Mouse (Mus musculus): ENCODE measurements around the gene Akap5.

Akap5 gene

DNA sequence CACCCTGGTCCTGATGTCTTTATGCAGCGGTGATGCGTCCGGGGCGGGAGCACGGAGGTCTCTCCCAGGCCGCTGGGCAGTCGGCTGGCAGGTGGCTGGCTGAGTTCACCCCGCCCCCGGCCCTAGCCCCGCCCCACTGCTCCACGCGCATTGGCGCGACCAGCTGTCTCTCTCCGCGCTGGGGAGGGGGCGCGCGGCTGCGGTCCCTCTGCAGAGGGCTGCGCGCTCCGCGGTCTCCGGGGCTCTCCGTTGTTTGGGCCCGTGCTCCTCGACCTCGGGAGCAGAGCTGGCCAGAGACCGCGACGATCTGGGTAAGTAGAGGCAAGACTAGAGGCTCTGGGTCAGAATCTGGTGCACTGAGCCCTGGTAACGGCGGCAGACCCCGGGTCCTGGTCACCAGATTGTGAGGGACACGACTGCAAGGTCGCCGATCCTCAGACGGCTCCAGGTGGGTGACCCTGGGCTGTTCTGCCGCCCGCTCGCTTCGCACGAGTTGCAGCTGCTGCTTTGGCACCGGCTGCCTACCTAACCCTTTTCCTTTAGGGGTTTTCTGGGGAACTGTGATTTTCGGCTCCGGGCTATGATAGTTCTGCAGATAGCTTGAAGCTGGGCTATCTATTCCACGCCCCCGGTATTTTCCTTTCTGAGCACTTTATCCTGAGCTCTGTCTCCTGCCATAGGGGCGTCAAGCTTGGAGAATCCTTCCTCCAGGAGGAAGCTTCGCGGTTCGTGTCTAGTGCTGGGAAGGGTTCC is at the start of gene Akap5:
Akap5 (plus strand) TSS at position 213 of the 753 bp plus-strand sequence.
- DNase-seq (ENCODE audit: extremely low spot score, low read depth, low spot score), result peak; percentile 10

DNA sequence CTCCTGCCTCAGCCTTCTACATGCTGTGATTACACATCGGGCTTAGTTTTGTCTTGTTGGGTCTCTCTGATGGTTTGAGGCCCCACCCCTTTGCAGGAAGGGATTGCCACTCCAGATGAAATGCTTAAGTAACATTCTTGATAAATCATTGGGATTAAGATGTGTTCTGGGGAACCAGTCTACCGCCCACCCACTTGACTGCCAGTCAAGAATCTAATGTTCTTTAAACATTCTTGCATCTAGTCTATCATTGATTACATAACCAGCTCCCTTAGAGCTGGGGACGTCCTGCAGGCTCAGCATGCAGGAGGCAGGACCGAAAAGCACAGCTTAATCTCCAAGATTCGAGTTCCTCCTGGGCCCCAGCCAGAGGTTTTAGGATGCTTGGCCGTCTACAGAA is 46.5 kb upstream of the Akap5 start:
- no peak for DNase-seq (ENCODE audit: extremely low spot score, low read depth, low spot score)

GRCm38 (mm10) chr12:76280556-76280955 is 44.1 kb upstream of the Akap5 start:
- DNase-seq (ENCODE audit: extremely low spot score, low read depth, low spot score), result no peak

GRCm38 (mm10) chr12:76281111-76281660 is 43.5 kb upstream of the Akap5 start:
- DNase-seq (ENCODE audit: extremely low spot score, low read depth, low spot score), result no peak

- DNase-seq (ENCODE audit: extremely low spot score, low read depth, low spot score), result no peak
Observed at GRCm38 (mm10) chr12:76282132-76282531, 42.6 kb upstream of the Akap5 start.

- no peak for DNase-seq (ENCODE audit: extremely low spot score, low read depth, low spot score)
Observed at GRCm38 (mm10) chr12:76282532-76283173, 42.0 kb upstream of the Akap5 start.

- DNase-seq (ENCODE audit: extremely low spot score, low read depth, low spot score), result no peak
Observed at GRCm38 (mm10) chr12:76285418-76285817, 39.3 kb upstream of the Akap5 start.

DNA sequence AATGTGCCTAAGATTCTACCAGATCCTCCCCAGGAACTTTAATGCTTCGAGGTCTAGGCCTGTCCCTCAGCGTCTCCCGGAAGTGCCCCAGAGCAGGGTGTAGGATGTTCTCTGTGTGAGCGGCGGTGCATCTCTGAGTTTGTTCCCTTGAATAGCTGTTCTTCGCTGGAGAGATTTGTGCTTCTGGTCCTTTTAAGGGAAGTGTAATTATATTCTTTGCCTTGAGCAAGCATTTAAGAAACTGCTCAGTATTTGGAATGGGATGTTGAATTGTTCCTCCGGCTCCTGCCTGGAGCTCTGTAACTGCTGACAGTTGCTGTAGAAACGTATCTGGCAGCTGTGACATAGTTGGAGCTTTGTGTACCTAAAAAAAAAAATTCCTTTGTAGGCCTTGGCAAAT is 36.7 kb upstream of the Akap5 start:
- DNase-seq (ENCODE audit: extremely low spot score, low read depth, low spot score), result no peak

DNA sequence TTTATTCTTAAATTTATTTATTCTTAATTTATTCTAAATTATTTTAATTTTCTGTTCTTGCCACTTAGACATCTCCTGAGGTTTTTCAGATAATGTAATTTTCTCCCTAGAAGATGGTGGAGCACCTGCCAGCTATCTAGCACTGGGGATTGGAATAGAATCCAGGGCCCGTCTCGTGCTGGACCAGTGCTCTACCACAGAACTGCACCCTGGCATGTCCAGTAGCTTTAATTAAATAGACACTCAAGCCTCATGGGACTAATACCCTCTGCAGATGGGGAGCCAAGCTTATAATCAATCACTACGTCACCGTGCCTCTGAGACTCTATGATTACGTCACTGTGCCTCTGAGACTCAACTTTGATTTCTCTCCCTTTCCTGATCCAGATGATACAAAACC is 36.2 kb upstream of the Akap5 start:
- no peak for DNase-seq (ENCODE audit: extremely low spot score, low read depth, low spot score)

GRCm38 (mm10) chr12:76289428-76289827 is 35.3 kb upstream of the Akap5 start:
- no peak for DNase-seq (ENCODE audit: extremely low spot score, low read depth, low spot score)

- no peak for DNase-seq (ENCODE audit: extremely low spot score, low read depth, low spot score)
Observed at GRCm38 (mm10) chr12:76290271-76290670, 34.4 kb upstream of the Akap5 start.

GRCm38 (mm10) chr12:76293192-76293591 is 31.5 kb upstream of the Akap5 start:
- DNase-seq (ENCODE audit: extremely low spot score, low read depth, low spot score), result no peak

DNA sequence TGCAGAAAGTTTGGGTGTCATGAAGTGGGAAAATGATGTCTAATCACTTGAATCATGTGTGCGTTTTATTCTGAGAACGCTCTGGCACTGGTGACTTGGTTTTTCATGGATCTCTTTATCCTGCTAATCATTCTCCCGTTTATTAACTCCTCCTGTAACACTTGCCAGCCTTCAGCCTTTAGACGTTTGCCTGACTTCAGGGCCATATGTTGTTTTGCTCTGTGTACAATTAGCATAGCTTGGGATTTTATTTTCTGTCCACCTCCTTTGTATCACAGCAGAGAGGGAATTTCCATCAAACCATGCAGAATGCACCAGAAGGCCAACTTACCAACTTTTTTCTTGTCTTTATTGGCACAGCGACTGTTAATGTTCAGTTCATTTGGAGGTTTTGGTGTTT is 26.9 kb upstream of the Akap5 start:
- DNase-seq (ENCODE audit: extremely low spot score, low read depth, low spot score), result no peak

- DNase-seq (ENCODE audit: extremely low spot score, low read depth, low spot score), result no peak
Observed at GRCm38 (mm10) chr12:76299361-76299906, 25.3 kb upstream of the Akap5 start.

GRCm38 (mm10) chr12:76300367-76300766 is 24.3 kb upstream of the Akap5 start:
- no peak for DNase-seq (ENCODE audit: extremely low spot score, low read depth, low spot score)

DNA sequence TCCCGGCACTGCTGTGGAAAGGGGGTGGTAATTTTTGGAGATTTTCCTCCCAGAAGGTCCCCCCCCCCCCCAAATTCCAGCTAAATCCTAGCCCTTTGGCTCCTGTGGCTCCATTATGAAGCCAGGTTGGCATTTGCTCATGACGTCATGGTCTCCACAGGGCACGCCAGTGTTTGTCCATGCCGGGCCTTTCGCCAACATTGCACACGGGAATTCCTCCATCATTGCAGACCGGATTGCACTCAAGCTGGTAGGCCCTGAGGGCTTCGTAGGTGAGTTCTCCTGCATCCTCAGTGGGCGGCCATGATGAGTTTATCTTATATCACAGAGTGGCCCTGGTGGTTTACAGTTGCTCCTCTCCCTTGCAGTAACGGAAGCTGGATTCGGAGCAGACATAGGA is 21.2 kb upstream of the Akap5 start:
- no peak for DNase-seq (ENCODE audit: extremely low spot score, low read depth, low spot score)

GRCm38 (mm10) chr12:76304199-76304598 is 20.5 kb upstream of the Akap5 start:
- no peak for DNase-seq (ENCODE audit: extremely low spot score, low read depth, low spot score)

DNA sequence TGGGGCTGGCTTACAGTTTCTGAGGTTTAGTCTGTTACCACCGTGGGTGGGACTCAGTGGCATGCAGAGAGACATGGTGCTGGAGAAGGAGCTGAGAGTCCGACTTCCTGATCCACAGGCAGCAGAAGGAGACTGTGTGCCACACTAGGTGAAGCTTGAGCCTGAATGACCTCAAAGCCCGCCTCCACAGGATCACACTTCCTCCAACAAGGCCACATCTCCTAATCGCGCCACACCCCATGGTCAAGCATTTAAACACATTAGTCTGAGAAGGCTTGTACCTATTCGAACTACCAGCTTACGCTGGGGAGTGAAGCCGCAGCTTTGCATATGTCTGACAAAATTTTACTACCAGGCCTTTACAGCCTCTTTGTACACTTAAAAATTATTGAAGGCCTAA is 19.6 kb upstream of the Akap5 start:
- no peak for DNase-seq (ENCODE audit: extremely low spot score, low read depth, low spot score)

DNA sequence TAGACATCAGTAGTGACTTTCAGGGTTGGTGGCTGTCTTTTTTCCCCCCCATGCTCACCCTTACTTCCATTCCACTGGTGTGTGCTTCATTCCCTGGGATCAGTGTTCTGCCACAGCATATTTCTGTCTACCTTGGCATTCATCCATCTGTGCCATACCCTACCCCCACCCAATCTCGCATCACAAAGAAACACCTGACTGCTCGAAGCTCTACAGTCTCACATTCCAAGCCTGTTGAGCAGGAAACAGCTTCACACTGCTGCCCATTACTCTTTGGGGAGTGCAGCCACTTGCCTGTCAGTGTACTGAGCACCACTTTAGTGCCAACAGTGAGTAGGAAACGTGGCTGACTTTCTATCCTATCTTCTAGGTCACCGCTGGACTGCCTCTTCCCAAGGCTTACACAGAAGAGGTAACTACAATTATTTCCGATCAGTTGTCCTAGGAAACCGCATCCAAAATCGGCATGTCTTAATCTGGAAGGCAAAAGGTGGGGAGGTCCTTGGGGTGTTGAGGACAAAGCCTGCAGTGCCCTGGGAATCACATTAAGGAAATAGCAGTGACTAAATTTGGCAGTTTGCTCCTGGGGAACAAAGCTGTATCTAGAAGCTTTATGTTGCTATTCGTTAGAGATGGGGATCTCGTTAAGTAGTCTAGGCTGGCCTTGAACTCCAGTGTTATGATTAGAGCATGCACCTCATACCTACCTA is 17.7 kb upstream of the Akap5 start:
- DNase-seq (ENCODE audit: extremely low spot score, low read depth, low spot score), result no peak

DNA sequence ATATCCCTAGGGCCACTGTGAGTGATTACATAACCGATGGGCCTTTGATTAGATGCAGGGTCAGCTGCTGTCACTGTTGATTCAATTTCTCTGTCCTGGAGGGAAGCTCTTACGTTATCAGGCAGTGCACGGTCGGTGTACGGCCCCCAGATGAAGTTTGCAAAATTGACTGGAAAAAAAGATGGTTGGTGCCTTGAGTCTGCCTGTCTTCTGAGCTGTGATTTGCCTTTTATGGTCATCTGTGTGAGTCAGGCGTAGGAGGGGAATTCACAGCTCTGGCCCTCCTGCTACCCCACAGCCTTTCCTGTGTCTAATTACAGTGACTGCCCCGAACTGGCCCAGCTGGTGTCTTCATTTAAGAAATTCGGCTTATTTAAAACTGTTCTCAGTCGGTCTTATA is 16.7 kb upstream of the Akap5 start:
- no peak for DNase-seq (ENCODE audit: extremely low spot score, low read depth, low spot score)

- no peak for DNase-seq (ENCODE audit: extremely low spot score, low read depth, low spot score)
Observed at GRCm38 (mm10) chr12:76308436-76308835, 16.3 kb upstream of the Akap5 start.
